Mouse (Mus musculus): ENCODE results near the gene Gpnmb. TPM values are rescaled to one million over a fixed set of nuclear protein-coding genes. Genes with fewer than 3 reads are reported as not detected.

The Gpnmb gene
- polyA plus RNA-seq, 1 experiment from 2014 or later = 0.22 TPM

GRCm38 (mm10) chr6:49032783-49033182 is 3.6 kb upstream of the Gpnmb start:
- no peak overlapping the region for H3K27ac ChIP-seq (replicated peaks)
- 76% methylated on average over 4 of the region's 4 CpGs for WGBS
- no peak overlapping the region for H3K4me2 ChIP-seq
- peaks cover 22% of the 10 kb centered on the region for H3K27me3 ChIP-seq (replicated peaks)
- ATAC-seq (ENCODE audit: low FRiP score) = no peak
- no peak overlapping the region for H3K9ac ChIP-seq (replicated peaks)
- peaks cover 4% of the 10 kb centered on the region; the same call in 1 of the 2 replicates for H3K4me1 ChIP-seq
- no peaks in the 10 kb centered on the region for H3K36me3 ChIP-seq
- H3K4me3 ChIP-seq (replicated peaks) = no peak overlapping the region
- no peaks in the 10 kb centered on the region for H3K9me3 ChIP-seq (replicated peaks)

GRCm38 (mm10) chr6:49037268-49037662 is 919 bp downstream of the Gpnmb start:
- no peak overlapping the region for H3K4me3 ChIP-seq (replicated peaks)
- H3K4me2 ChIP-seq = no peak overlapping the region
- peaks cover 19% of the 10 kb centered on the region for H3K27me3 ChIP-seq (replicated peaks)
- H3K9ac ChIP-seq (replicated peaks) = no peak overlapping the region
- H3K9me3 ChIP-seq (replicated peaks) = no peaks in the 10 kb centered on the region
- no peak for ATAC-seq (ENCODE audit: low FRiP score)
- 75% methylated on average over 12 of the region's 12 CpGs for WGBS
- H3K4me1 ChIP-seq = peaks cover 4% of the 10 kb centered on the region; the same call in 1 of the 2 replicates
- H3K27ac ChIP-seq (replicated peaks) = no peak overlapping the region
- H3K36me3 ChIP-seq = no peaks in the 10 kb centered on the region

- H3K4me3 ChIP-seq (replicated peaks) = peak overlapping the region; percentile 21; the same call in 1 of the 2 replicates
- H3K4me2 ChIP-seq = peak overlapping the region; percentile 48
- peaks cover 19% of the 10 kb centered on the region for H3K27me3 ChIP-seq (replicated peaks)
- H3K4me1 ChIP-seq = peaks cover 4% of the 10 kb centered on the region; the same call in 1 of the 2 replicates
- no peak overlapping the region for H3K27ac ChIP-seq (replicated peaks)
- peak; percentile 45; the same call in 1 of the 2 replicates for ATAC-seq (ENCODE audit: low FRiP score)
- H3K9me3 ChIP-seq (replicated peaks) = no peaks in the 10 kb centered on the region
- H3K36me3 ChIP-seq = no peaks in the 10 kb centered on the region
- 13% methylated on average over 18 of the region's 18 CpGs for WGBS
- H3K9ac ChIP-seq (replicated peaks) = no peak overlapping the region
Observed at GRCm38 (mm10) chr6:49039470-49040180, 3.3 kb downstream of the Gpnmb start.

- Histone ChIP-seq H3K4me2 (no peak overlapping the region), H3K27ac (replicated peaks) (no peak overlapping the region), H3K4me1 (no peaks in the 10 kb centered on the region), H3K9me3 (replicated peaks) (no peaks in the 10 kb centered on the region), H3K4me3 (replicated peaks) (no peak overlapping the region), H3K27me3 (replicated peaks) (no peaks in the 10 kb centered on the region), H3K9ac (replicated peaks) (no peak overlapping the region), H3K36me3 (no peaks in the 10 kb centered on the region)
- ATAC-seq (ENCODE audit: low FRiP score) = no peak
- 59% methylated on average over 6 of the region's 6 CpGs for WGBS
Observed at GRCm38 (mm10) chr6:49046502-49046901, 10.2 kb downstream of the Gpnmb start.

- ATAC-seq (ENCODE audit: low FRiP score) = no peak
Observed at GRCm38 (mm10) chr6:49046976-49047375, 10.6 kb downstream of the Gpnmb start.

GRCm38 (mm10) chr6:49047848-49048247 is 11.5 kb downstream of the Gpnmb start:
- 74% methylated on average over 10 of the region's 10 CpGs for WGBS
- no peaks in the 10 kb centered on the region for H3K4me1 ChIP-seq
- H3K4me3 ChIP-seq (replicated peaks) = no peak overlapping the region
- no peak overlapping the region for H3K9ac ChIP-seq (replicated peaks)
- no peak for ATAC-seq (ENCODE audit: low FRiP score)
- no peaks in the 10 kb centered on the region for H3K36me3 ChIP-seq
- no peak overlapping the region for H3K27ac ChIP-seq (replicated peaks)
- no peaks in the 10 kb centered on the region for H3K27me3 ChIP-seq (replicated peaks)
- H3K4me2 ChIP-seq = no peak overlapping the region
- H3K9me3 ChIP-seq (replicated peaks) = no peaks in the 10 kb centered on the region

More at GRCm38 (mm10) chr6:49046976-49047375, 10.6 kb downstream of the Gpnmb start:
- Histone ChIP-seq H3K4me3 (replicated peaks) (no peak overlapping the region), H3K27ac (replicated peaks) (no peak overlapping the region), H3K9me3 (replicated peaks) (no peaks in the 10 kb centered on the region), H3K4me1 (no peaks in the 10 kb centered on the region), H3K27me3 (replicated peaks) (no peaks in the 10 kb centered on the region), H3K9ac (replicated peaks) (no peak overlapping the region), H3K36me3 (no peaks in the 10 kb centered on the region), H3K4me2 (no peak overlapping the region)
- 67% methylated on average over 8 of the region's 8 CpGs for WGBS

- Histone ChIP-seq H3K4me2 (no peak overlapping the region), H3K36me3 (no peaks in the 10 kb centered on the region), H3K4me1 (no peaks in the 10 kb centered on the region), H3K27me3 (replicated peaks) (no peaks in the 10 kb centered on the region), H3K9me3 (replicated peaks) (no peaks in the 10 kb centered on the region), H3K4me3 (replicated peaks) (no peak overlapping the region), H3K27ac (replicated peaks) (no peak overlapping the region), H3K9ac (replicated peaks) (no peak overlapping the region)
- no peak for ATAC-seq (ENCODE audit: low FRiP score)
- 94% methylated on average over 10 of the region's 10 CpGs for WGBS
Observed at GRCm38 (mm10) chr6:49048395-49048794, 12.0 kb downstream of the Gpnmb start.

GRCm38 (mm10) chr6:49050677-49051410 is 14.5 kb downstream of the Gpnmb start:
- H3K4me3 ChIP-seq (replicated peaks) = no peak overlapping the region
- no peak for ATAC-seq (ENCODE audit: low FRiP score)
- 78% methylated on average over 11 of the region's 11 CpGs for WGBS
- H3K27me3 ChIP-seq (replicated peaks) = no peaks in the 10 kb centered on the region
- no peak overlapping the region for H3K27ac ChIP-seq (replicated peaks)
- H3K9me3 ChIP-seq (replicated peaks) = no peaks in the 10 kb centered on the region
- H3K4me2 ChIP-seq = no peak overlapping the region
- no peak overlapping the region for H3K9ac ChIP-seq (replicated peaks)
- H3K36me3 ChIP-seq = no peaks in the 10 kb centered on the region
- H3K4me1 ChIP-seq = peaks cover 11% of the 10 kb centered on the region

- Histone ChIP-seq H3K4me3 (replicated peaks) (no peak overlapping the region), H3K9ac (replicated peaks) (no peak overlapping the region), H3K27me3 (replicated peaks) (no peaks in the 10 kb centered on the region), H3K36me3 (no peaks in the 10 kb centered on the region), H3K9me3 (replicated peaks) (no peaks in the 10 kb centered on the region), H3K4me2 (no peak overlapping the region), H3K27ac (replicated peaks) (no peak overlapping the region), H3K4me1 (peaks cover 14% of the 10 kb centered on the region)
- WGBS = 76% methylated on average over 5 of the region's 5 CpGs
- ATAC-seq (ENCODE audit: low FRiP score) = no peak
Observed at GRCm38 (mm10) chr6:49052191-49052590, 15.8 kb downstream of the Gpnmb start.

GRCm38 (mm10) chr6:49055256-49055733 is 18.9 kb downstream of the Gpnmb start:
- no peak overlapping the region for H3K9ac ChIP-seq (replicated peaks)
- H3K36me3 ChIP-seq = no peaks in the 10 kb centered on the region
- WGBS = 7% methylated on average over 7 of the region's 7 CpGs
- H3K27ac ChIP-seq (replicated peaks) = peak overlapping the region; percentile 76
- ATAC-seq (ENCODE audit: low FRiP score) = peak; percentile 67; the same call in 1 of the 2 replicates
- no peaks in the 10 kb centered on the region for H3K9me3 ChIP-seq (replicated peaks)
- no peaks in the 10 kb centered on the region for H3K27me3 ChIP-seq (replicated peaks)
- peaks cover 14% of the 10 kb centered on the region for H3K4me1 ChIP-seq
- peak overlapping the region; percentile 23; the same call in 1 of the 2 replicates for H3K4me2 ChIP-seq
- no peak overlapping the region for H3K4me3 ChIP-seq (replicated peaks)

- peaks cover 14% of the 10 kb centered on the region for H3K4me1 ChIP-seq
- H3K9me3 ChIP-seq (replicated peaks) = no peaks in the 10 kb centered on the region
- no peak overlapping the region for H3K4me3 ChIP-seq (replicated peaks)
- no peaks in the 10 kb centered on the region for H3K36me3 ChIP-seq
- H3K9ac ChIP-seq (replicated peaks) = no peak overlapping the region
- no peak overlapping the region for H3K4me2 ChIP-seq
- no peak for ATAC-seq (ENCODE audit: low FRiP score)
- H3K27me3 ChIP-seq (replicated peaks) = no peaks in the 10 kb centered on the region
- H3K27ac ChIP-seq (replicated peaks) = no peak overlapping the region
- WGBS = 70% methylated on average over 9 of the region's 9 CpGs
Observed at GRCm38 (mm10) chr6:49056009-49056408, 19.7 kb downstream of the Gpnmb start.
